Mouse (Mus musculus) myocyte (in vitro differentiated cells): ENCODE results near the gene Nxf1. TPM values are rescaled to one million over a fixed set of nuclear protein-coding genes. Genes with fewer than 3 reads are reported as not detected.

Experiments used
- H3K27me3 ChIP-seq: one replicate; pipeline ENCODE4 v1.6.1; 2011; ENCODE audit not compliant: control insufficient read depth, insufficient read depth, insufficient read length
- H3K36me3 ChIP-seq: one replicate; pipeline ENCODE4 v1.6.1; 2011; ENCODE audit not compliant: control insufficient read depth, insufficient read depth
- H3K4me2 ChIP-seq: one replicate; pipeline ENCODE4 v1.6.1; 2011; ENCODE audit warnings: low read depth, control low read depth
- H3K4me3 ChIP-seq: one replicate; pipeline ENCODE4 v1.5.1; 2011; ENCODE audit warnings: mild to moderate bottlenecking, control low read depth, moderate library complexity
- H3K79me2 ChIP-seq: one replicate; pipeline ENCODE4 v1.6.1; 2011; ENCODE audit not compliant: control insufficient read depth, insufficient read depth
- H3ac ChIP-seq: one replicate; pipeline ENCODE4 v1.6.1; 2011; ENCODE audit not compliant: control insufficient read depth, insufficient read length
- CEBPB ChIP-seq: IDR thresholded peaks from 2 replicates; pipeline ENCODE4 v1.6.1; 2011; ENCODE audit warnings: mild to moderate bottlenecking, moderate library complexity; ENCODE audit not compliant: poor library complexity, insufficient read depth, severe bottlenecking
- E2F4 ChIP-seq: IDR thresholded peaks from one replicate; pipeline ENCODE4 v1.6.1; 2011; ENCODE audit warnings: mild to moderate bottlenecking, control low read depth, moderate library complexity; ENCODE audit not compliant: insufficient read depth
- MAX ChIP-seq: IDR thresholded peaks from one replicate; pipeline ENCODE4 v1.6.1; 2011; ENCODE audit warnings: low read depth, mild to moderate bottlenecking, control low read depth
- MYOD1 ChIP-seq, 3 experiments: IDR thresholded peaks; one replicate each; pipeline ENCODE4 v1.6.1; 2011; ENCODE audit warnings: control low read depth in 2 of 3, low read depth in 2 of 3, mild to moderate bottlenecking in 2 of 3, moderate library complexity in 1 of 3; ENCODE audit not compliant: insufficient read length in 2 of 3, control insufficient read depth in 1 of 3
- MYOG ChIP-seq, 3 experiments: IDR thresholded peaks; one replicate each; pipeline ENCODE4 v1.6.1; 2011; ENCODE audit warnings: control low read depth in 2 of 3, low read depth in 2 of 3, mild to moderate bottlenecking in 2 of 3; ENCODE audit not compliant: insufficient read length in 2 of 3, control insufficient read depth in 1 of 3, insufficient read depth in 1 of 3
- POLR2A ChIP-seq: IDR thresholded peaks from one replicate; pipeline ENCODE4 v1.6.1; 2011; ENCODE audit warnings: low read depth, mild to moderate bottlenecking, control low read depth, moderate library complexity; ENCODE audit not compliant: insufficient read length
- POLR2AphosphoS2 ChIP-seq: IDR thresholded peaks from one replicate; pipeline ENCODE4 v1.6.1; 2011; ENCODE audit warnings: low read depth, control low read depth; ENCODE audit not compliant: insufficient read length
- REST ChIP-seq: IDR thresholded peaks from one replicate; pipeline ENCODE4 v1.6.1; 2011; ENCODE audit warnings: mild to moderate bottlenecking, control low read depth, moderate library complexity; ENCODE audit not compliant: insufficient read depth, insufficient read length
- SRF ChIP-seq: IDR thresholded peaks from one replicate; pipeline ENCODE4 v1.6.1; 2011; ENCODE audit warnings: low read depth; ENCODE audit not compliant: control insufficient read depth, insufficient read length
- TCF12 ChIP-seq: IDR thresholded peaks from one replicate; pipeline ENCODE4 v1.6.1; 2011; ENCODE audit warnings: mild to moderate bottlenecking, control low read depth; ENCODE audit not compliant: poor library complexity, insufficient read depth, severe bottlenecking
- TCF3 ChIP-seq: IDR thresholded peaks from one replicate; pipeline ENCODE4 v1.6.1; 2011; ENCODE audit warnings: low read depth, control low read depth; ENCODE audit not compliant: insufficient read length
- USF1 ChIP-seq: IDR thresholded peaks from one replicate; pipeline ENCODE4 v1.6.1; 2011; ENCODE audit warnings: low read depth, mild to moderate bottlenecking, control low read depth, moderate library complexity
- polyA plus RNA-seq: library from polyadenylated mRNA; unstranded; fragments of >200 nt; fragmentation: generic; extraction: Trizol; gene quantifications from one replicate; pipeline ENCODE4 v1.2.1, GENCODE M21; 2012; ENCODE audit warnings: missing spikeins

Gene Nxf1
- polyA plus RNA-seq, 1 experiment = 64.3 TPM

- TF ChIP-seq MAX (no peak), E2F4 (no peak), CEBPB (no peak), POLR2A (peak; percentile 72), REST (no peak), MYOD1 (IDR thresholded peaks at IDR 0.05; ENCODE audit: control insufficient read depth in 1 of 3, insufficient read length in 2 of 3, low read depth in 2 of 3) (no peak), POLR2AphosphoS2 (peak; percentile 89), TCF3 (no peak), MYOG (IDR thresholded peaks at IDR 0.05; ENCODE audit: control insufficient read depth in 1 of 3, insufficient read depth in 1 of 3, insufficient read length in 2 of 3, low read depth in 2 of 3) (no peak), SRF (no peak), TCF12 (no peak)
- Histone ChIP-seq H3K4me3 (peak within 1 kb of the TSS; percentile 56), H3K79me2 (peaks cover 18% of the 10 kb centered on the region), H3K36me3 (peaks cover 42% of the 10 kb centered on the region), H3ac (peak within 1 kb of the TSS; percentile 10), H3K27me3 (no peaks in the 10 kb centered on the region), H3K4me2 (peak within 1 kb of the TSS; percentile 70)
These were observed 13.8 kb downstream of the Nxf1 start, which contains the start of gene Tmem223 for GRCm38 (mm10) chr19:8770567-8771270. Tmem223 (plus strand) TSS chr19:8770996.

GRCm38 (mm10) chr19:8772996-8773395 lies 16.1 kb downstream of the Nxf1 start:
- H3ac ChIP-seq = no peak overlapping the region
- peaks cover 26% of the 10 kb centered on the region for H3K36me3 ChIP-seq
- no peak for TF ChIP-seq MYOG (IDR thresholded peaks at IDR 0.05; ENCODE audit: control insufficient read depth in 1 of 3, insufficient read depth in 1 of 3, insufficient read length in 2 of 3, low read depth in 2 of 3)
- H3K4me3 ChIP-seq = peak overlapping the region; percentile 66
- peak overlapping the region; percentile 69 for H3K4me2 ChIP-seq
- H3K79me2 ChIP-seq = peaks cover 18% of the 10 kb centered on the region
- H3K27me3 ChIP-seq = no peaks in the 10 kb centered on the region

DNA sequence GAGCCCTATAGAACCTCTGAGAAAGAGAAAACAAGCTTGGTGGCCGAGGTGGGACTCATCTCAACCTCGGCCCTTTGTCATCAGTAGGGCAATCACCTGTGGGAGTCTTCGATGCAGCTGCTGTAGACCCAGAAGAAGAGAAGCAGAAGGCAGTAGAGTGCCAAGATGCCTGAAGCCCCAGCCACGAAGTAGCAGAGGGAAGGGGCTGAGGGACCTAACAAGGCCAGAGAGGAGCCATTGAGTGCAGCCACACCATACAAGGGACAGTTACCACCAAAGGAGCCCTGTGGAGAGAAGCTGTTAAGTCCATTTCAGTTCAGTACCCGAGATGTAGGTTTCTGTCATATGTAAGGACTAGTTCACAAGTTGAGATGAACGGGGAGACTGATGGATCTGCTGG lies 16.5 kb downstream of the Nxf1 start:
- Histone ChIP-seq H3ac (peak overlapping the region; percentile 93), H3K36me3 (peaks cover 22% of the 10 kb centered on the region), H3K27me3 (no peaks in the 10 kb centered on the region), H3K4me3 (peak overlapping the region; percentile 66), H3K4me2 (peak overlapping the region; percentile 69), H3K79me2 (peaks cover 18% of the 10 kb centered on the region)
- TF ChIP-seq E2F4 = no peak
- no peak for TF ChIP-seq MAX
- TF ChIP-seq MYOD1 (IDR thresholded peaks at IDR 0.05; ENCODE audit: control insufficient read depth in 1 of 3, insufficient read length in 2 of 3, low read depth in 2 of 3) = no peak
- no peak for TF ChIP-seq SRF
- peak; percentile 75 for TF ChIP-seq POLR2AphosphoS2
- no peak for TF ChIP-seq MYOG (IDR thresholded peaks at IDR 0.05; ENCODE audit: control insufficient read depth in 1 of 3, insufficient read depth in 1 of 3, insufficient read length in 2 of 3, low read depth in 2 of 3)
- no peak for TF ChIP-seq POLR2A
- TF ChIP-seq TCF3 = no peak
- TF ChIP-seq USF1 = no peak

- peak within 1 kb of the TSS; percentile 93 for H3ac ChIP-seq
- peaks cover 15% of the 10 kb centered on the region for H3K36me3 ChIP-seq
- H3K4me3 ChIP-seq = peak within 1 kb of the TSS; percentile 66
- peaks cover 18% of the 10 kb centered on the region for H3K79me2 ChIP-seq
- H3K4me2 ChIP-seq = peak within 1 kb of the TSS; percentile 83
- H3K27me3 ChIP-seq = no peaks in the 10 kb centered on the region
- TF ChIP-seq SRF = no peak
- TF ChIP-seq POLR2A = peak; percentile 91
- TF ChIP-seq MYOD1 (IDR thresholded peaks at IDR 0.05; ENCODE audit: control insufficient read depth in 1 of 3, insufficient read length in 2 of 3, low read depth in 2 of 3) = no peak
- no peak for TF ChIP-seq REST
- TF ChIP-seq E2F4 = peak; percentile 67
- no peak for TF ChIP-seq MYOG (IDR thresholded peaks at IDR 0.05; ENCODE audit: control insufficient read depth in 1 of 3, insufficient read depth in 1 of 3, insufficient read length in 2 of 3, low read depth in 2 of 3)
- TF ChIP-seq POLR2AphosphoS2 = peak; percentile 99
These were observed 17.4 kb downstream of the Nxf1 start, which contains the start of gene Tmem179b for GRCm38 (mm10) chr19:8774086-8774835. Tmem179b (minus strand) TSS chr19:8774467.

- TF ChIP-seq POLR2AphosphoS2 (no peak), TCF12 (no peak), E2F4 (no peak), REST (no peak), MAX (no peak), POLR2A (no peak), USF1 (no peak), MYOG (IDR thresholded peaks at IDR 0.05; ENCODE audit: control insufficient read depth in 1 of 3, insufficient read depth in 1 of 3, insufficient read length in 2 of 3, low read depth in 2 of 3) (no peak), MYOD1 (IDR thresholded peaks at IDR 0.05; ENCODE audit: control insufficient read depth in 1 of 3, insufficient read length in 2 of 3, low read depth in 2 of 3) (no peak), SRF (no peak), CEBPB (no peak), TCF3 (no peak)
- Histone ChIP-seq H3K79me2 (peaks cover 17% of the 10 kb centered on the region), H3ac (peak overlapping the region; percentile 93), H3K36me3 (peaks cover 13% of the 10 kb centered on the region), H3K4me3 (peak overlapping the region; percentile 66), H3K4me2 (peak overlapping the region; percentile 83), H3K27me3 (no peaks in the 10 kb centered on the region)
These were observed 18.1 kb downstream of the Nxf1 start for GRCm38 (mm10) chr19:8774951-8775421.
